Mouse (Mus musculus) thymus, postnatal 0 days (tissue): ENCODE results near the gene Emilin2. TPM values are rescaled to one million over a fixed set of nuclear protein-coding genes. Genes with fewer than 3 reads are reported as not detected.

Experiments used
- DNase-seq: peaks from one replicate; pipeline ENCODE4 v3.0.0-alpha.2; 2015; ENCODE audit warnings: low spot score
- polyA plus RNA-seq: library from polyadenylated mRNA; unstranded; fragments of >200 nt; fragmentation: Nextera tagmentation; extraction: Ambion mirVana; gene quantifications from 2 replicates; pipeline ENCODE4 v1.2.1, GENCODE M21; 2015

Gene Emilin2
- polyA plus RNA-seq, 1 experiment from 2014 or later, result 3.2 TPM

DNA sequence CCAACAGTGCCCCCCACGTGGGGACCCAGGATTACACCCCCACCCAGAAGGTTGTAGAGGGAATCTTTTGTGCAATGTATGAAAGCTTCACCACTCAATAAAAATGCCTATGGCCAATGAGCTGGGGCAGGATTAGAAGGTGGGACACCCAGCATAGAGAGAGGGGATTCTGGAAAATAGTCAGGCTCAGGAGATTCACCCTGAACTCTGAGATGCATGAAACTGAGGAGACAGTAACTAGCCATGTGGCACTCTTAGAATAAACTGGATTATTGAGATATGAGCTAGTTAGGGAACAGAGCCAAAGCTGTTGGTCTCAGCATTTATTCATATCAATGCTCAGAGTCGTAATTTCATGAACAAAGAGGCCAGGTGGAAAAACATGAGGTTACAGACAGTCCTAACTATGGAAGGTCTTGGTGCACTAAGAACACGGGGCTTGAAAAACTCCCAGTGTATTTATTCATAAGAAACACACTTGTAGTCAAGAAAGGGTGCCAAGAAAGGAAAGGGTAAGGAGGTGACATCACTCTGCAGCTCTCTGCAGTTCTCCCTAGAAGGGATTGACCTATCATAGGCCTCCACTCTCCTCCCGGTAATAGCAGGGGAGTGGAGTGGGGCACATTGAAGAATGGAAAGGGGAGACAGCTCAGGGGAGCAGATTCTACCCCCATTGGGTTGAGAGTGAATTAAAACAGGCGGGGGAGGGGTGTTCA, 46.3 kb downstream of the Emilin2 start:
- no peak for DNase-seq

GRCm38 (mm10) chr17:71264739-71265138, 47.0 kb downstream of the Emilin2 start:
- peak; percentile 21 for DNase-seq

- DNase-seq, result peak; percentile 41
Measured at GRCm38 (mm10) chr17:71263136-71263535, 48.6 kb downstream of the Emilin2 start.

GRCm38 (mm10) chr17:71260658-71261057, 51.1 kb downstream of the Emilin2 start:
- no peak for DNase-seq

DNA sequence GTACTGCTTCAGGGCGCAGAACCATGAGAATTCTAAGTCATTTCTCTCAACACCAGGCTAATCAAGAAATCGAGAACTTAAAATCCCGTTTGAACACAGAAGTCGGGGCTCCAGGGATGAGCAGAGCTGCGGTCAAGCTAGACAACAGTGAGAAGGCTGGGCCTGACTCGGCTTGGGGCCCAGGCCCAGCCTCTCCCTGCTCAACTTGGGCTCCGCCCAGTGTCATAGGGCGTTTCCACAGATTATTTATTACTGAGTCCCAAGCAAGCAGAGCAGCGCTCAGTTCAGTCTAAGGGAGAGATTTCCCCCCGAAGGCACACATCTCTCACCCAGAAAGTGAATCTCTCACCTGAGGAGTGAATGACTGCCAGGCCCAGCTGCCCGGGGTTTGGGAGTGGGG, 52.1 kb downstream of the Emilin2 start:
- DNase-seq, result no peak

GRCm38 (mm10) chr17:71256806-71257536, 54.8 kb downstream of the Emilin2 start:
- no peak for DNase-seq

GRCm38 (mm10) chr17:71256068-71256615, 55.6 kb downstream of the Emilin2 start:
- DNase-seq, result no peak

DNA sequence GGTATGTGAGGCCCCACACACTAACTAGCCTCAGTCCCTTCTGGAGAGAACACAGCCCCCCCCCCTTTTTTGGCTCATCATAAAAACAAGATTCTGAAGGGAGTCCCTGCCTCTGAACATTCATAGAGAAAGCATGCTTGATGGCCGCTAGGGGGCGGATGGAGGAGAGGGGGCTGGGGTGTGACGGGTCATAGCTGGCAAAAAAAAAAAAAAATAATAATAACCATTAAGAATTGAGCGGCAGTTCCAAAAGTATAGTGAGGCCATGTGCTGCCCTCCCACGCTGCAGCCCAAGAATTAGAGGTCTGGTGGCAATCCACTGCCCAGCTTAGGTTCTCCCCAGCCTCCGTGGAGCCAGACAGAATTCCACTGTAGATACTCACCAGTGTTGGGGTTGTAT, 57.0 kb downstream of the Emilin2 start:
- peak; percentile 31 for DNase-seq

GRCm38 (mm10) chr17:71254106-71254505, 57.7 kb downstream of the Emilin2 start:
- DNase-seq, result no peak

- DNase-seq, result no peak
Measured at GRCm38 (mm10) chr17:71253391-71253790, 58.4 kb downstream of the Emilin2 start.

DNA sequence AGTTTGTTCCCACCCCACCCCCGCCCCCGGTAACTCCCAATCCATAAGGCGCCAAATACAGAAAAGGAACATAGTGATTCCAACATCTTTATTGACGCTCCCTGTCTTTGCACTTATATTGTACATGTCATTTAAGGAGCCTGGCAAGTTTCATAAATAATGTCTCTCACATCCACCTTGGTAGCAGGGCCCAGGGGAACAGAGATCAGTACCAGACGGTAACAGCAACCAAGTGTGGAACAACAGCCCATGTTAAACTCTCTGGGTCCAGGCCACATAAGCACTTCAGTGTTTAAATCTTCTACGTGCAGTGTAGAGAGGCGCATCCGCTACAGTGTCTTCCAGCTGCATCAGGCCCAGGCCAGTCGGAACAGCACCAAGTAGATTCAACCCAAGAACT, 59.7 kb downstream of the Emilin2 start:
- DNase-seq, result no peak

GRCm38 (mm10) chr17:71251601-71252001, 60.2 kb downstream of the Emilin2 start:
- no peak for DNase-seq

- DNase-seq, result no peak
Measured at GRCm38 (mm10) chr17:71250819-71251600, 60.8 kb downstream of the Emilin2 start.

- DNase-seq, result no peak
Measured at GRCm38 (mm10) chr17:71250046-71250445, 61.7 kb downstream of the Emilin2 start.

- no peak for DNase-seq
Measured at GRCm38 (mm10) chr17:71248963-71249362, 62.8 kb downstream of the Emilin2 start.

DNA sequence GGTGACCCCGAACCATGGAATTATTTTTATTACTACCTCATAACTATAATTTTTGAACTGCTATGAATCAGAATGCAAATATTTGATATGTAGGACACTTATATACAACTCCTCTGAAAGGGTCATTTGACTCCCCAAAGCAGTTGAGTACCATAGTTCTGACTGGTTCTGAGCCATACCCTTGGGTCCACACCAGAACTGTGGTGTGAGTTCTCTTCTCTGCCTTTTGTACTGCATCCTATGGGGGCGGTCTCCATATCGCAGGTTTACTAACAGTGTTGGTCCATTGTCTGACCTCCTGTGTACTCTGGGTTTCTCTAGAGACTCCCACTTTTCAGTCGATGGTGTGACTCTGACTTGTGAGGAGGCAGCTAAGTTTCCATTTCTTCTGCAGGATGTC, 65.8 kb downstream of the Emilin2 start:
- DNase-seq, result no peak

DNA sequence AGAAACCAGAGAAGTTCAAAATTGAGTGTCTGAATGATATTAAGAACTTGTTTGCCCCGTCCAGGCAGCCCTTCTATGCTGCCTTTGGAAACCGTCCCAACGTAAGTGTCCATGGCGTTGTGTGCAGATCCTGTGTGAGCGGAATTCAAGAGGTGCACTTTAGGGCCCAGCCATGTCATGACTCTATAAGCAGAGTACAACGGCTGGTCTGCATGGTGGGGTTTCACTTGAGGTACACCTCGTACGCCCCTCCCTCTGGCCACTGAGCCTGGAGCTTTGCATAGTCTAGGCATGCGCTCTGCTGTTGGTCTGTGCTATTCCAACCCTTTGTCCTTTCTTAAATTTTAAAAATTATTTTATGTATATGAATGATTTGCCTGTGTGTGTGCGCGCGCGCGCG, 66.6 kb downstream of the Emilin2 start:
- DNase-seq, result no peak

DNA sequence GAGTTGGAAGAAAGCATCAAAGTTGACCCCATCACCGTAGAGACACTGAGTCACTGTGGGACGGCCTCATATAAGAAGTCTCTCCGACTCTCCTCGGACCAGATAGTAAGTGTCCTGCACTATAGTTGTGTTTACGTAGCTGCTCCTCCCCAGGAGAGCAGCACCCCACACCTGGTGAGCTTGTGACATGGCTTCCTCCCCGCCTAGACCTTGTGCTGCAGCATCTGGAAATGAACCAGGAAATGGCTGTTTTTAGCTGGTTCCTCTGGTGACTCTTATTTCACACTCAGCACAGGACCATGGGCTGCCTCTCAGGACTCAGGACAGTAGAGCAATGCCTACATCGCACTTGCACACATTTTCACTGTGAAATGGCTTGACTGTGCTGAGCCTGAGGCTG, 69.1 kb downstream of the Emilin2 start:
- no peak for DNase-seq

GRCm38 (mm10) chr17:71240811-71241210, 71.0 kb downstream of the Emilin2 start:
- no peak for DNase-seq

DNA sequence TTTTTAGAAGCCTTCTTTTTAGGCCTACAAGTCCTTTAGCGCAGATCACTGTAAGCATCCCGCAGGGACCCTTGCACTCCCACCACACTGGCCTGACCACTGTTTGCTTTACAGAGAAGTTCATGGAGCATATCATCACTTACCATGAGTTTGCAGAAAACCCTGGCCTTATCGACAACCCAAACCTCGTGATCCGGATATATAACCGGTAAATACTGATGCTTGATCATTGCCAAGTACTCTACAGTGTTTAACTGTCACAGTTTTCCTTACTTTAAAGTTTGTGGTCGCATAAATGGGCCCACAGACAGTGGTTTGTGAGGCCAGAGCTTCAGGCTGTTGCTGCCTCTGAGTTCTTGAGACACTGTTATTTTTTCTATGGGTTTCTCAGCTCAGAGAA, 73.3 kb downstream of the Emilin2 start:
- no peak for DNase-seq

GRCm38 (mm10) chr17:71235229-71235958, 76.4 kb downstream of the Emilin2 start:
- no peak for DNase-seq
